Mouse (Mus musculus): ENCODE results near the gene Zfp219. TPM values are rescaled to one million over a fixed set of nuclear protein-coding genes. Genes with fewer than 3 reads are reported as not detected.

Gene Zfp219
- polyA plus RNA-seq, 1 experiment from 2014 or later = 30.3 TPM

GRCm38 (mm10) chr14:52013771-52014219, 6.7 kb downstream of the Zfp219 start:
- H3K27me3 ChIP-seq (ENCODE audit: control insufficient read depth, insufficient read depth, low read depth, low read length) = no peaks in the 10 kb centered on the region
- WGBS = 2% methylated on average over 19 of the region's 24 CpGs
- peak overlapping the region; percentile 95 for H3K27ac ChIP-seq (ENCODE audit: low read length)
- H3K36me3 ChIP-seq (ENCODE audit: control insufficient read depth, insufficient read depth, low read length) = no peaks in the 10 kb centered on the region; the same call in 1 of the 2 replicates
- H3K4me2 ChIP-seq (ENCODE audit: low read length) = peak overlapping the region; percentile 68
- peak overlapping the region; percentile 64 for H3K4me3 ChIP-seq (ENCODE audit: low read depth, low read length)
- H3K4me1 ChIP-seq (ENCODE audit: control insufficient read depth, insufficient read depth, low read length) = peaks cover 63% of the 10 kb centered on the region
- ATAC-seq = peak; percentile 2; the same call in 1 of the 2 replicates
- H3K9ac ChIP-seq (ENCODE audit: low read depth, low read length) = peak overlapping the region; percentile 81
- no peaks in the 10 kb centered on the region for H3K9me3 ChIP-seq (replicated peaks; ENCODE audit: control insufficient read depth, low read length, poor library complexity, severe bottlenecking)

DNA sequence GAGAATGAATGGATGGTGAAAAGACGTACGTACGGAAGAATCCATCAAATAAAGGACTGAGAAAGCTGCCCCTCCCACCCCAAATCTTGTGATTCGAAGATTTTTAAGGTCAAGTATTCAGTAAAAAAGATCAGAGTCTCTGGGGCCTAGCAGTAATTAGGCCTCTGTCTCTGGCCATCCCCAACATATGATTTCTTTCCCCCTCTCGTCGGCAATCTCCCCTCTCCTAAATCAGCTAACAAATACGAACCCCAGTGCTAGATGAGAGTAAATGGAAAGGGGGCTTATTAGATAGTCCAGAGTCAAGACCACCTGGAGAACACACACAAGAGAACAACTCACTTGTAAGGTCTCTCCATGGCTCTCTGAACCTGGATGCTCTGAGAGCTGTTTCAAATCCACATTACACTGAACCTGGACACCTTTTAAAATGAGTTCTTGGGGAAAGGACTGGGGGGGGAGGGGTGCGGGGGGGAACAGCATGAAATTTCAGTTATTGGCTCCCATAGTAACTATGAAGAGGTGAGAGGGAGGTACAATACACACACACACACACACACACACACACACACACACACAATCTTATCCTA, 7.4 kb downstream of the Zfp219 start:
- H3K27ac ChIP-seq (ENCODE audit: low read length) = peak overlapping the region; percentile 95
- H3K4me2 ChIP-seq (ENCODE audit: low read length) = peak overlapping the region; percentile 68
- peak overlapping the region; percentile 81 for H3K9ac ChIP-seq (ENCODE audit: low read depth, low read length)
- peaks cover 4% of the 10 kb centered on the region; the same call in 1 of the 2 replicates for H3K36me3 ChIP-seq (ENCODE audit: control insufficient read depth, insufficient read depth, low read length)
- H3K9me3 ChIP-seq (replicated peaks; ENCODE audit: control insufficient read depth, low read length, poor library complexity, severe bottlenecking) = no peaks in the 10 kb centered on the region
- peaks cover 64% of the 10 kb centered on the region for H3K4me1 ChIP-seq (ENCODE audit: control insufficient read depth, insufficient read depth, low read length)
- WGBS = 5% methylated on average over 8 of the region's 8 CpGs
- H3K27me3 ChIP-seq (ENCODE audit: control insufficient read depth, insufficient read depth, low read depth, low read length) = no peaks in the 10 kb centered on the region
- H3K4me3 ChIP-seq (ENCODE audit: low read depth, low read length) = peak overlapping the region; percentile 64
- ATAC-seq = no peak

DNA sequence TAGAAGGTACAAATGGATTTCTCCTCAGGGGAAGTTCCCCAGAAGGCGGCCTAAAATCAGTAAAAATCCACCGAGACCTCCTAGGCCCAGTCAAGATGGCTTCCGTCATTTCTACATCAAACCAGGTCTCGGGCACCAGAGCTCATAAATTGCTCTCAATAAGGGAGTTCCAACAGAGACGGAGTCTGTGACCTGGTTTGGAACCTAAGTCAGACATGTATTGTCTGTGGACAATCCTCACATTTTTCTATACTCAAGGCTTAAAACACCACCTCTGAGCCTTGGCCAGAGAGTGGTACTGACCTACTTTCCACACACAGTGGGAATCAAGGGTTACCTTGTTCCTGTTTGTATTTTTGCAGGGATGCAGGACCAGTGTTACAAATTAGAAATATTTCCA, 8.0 kb downstream of the Zfp219 start:
- H3K27me3 ChIP-seq (ENCODE audit: control insufficient read depth, insufficient read depth, low read depth, low read length) = no peaks in the 10 kb centered on the region
- H3K4me2 ChIP-seq (ENCODE audit: low read length) = peak overlapping the region; percentile 68
- peak overlapping the region; percentile 95 for H3K27ac ChIP-seq (ENCODE audit: low read length)
- ATAC-seq = no peak
- H3K36me3 ChIP-seq (ENCODE audit: control insufficient read depth, insufficient read depth, low read length) = peaks cover 4% of the 10 kb centered on the region; the same call in 1 of the 2 replicates
- 18% methylated on average over 5 of the region's 5 CpGs for WGBS
- peaks cover 65% of the 10 kb centered on the region for H3K4me1 ChIP-seq (ENCODE audit: control insufficient read depth, insufficient read depth, low read length)
- peak overlapping the region; percentile 81; the same call in 1 of the 2 replicates for H3K9ac ChIP-seq (ENCODE audit: low read depth, low read length)
- peak overlapping the region; percentile 64; the same call in 1 of the 2 replicates for H3K4me3 ChIP-seq (ENCODE audit: low read depth, low read length)
- H3K9me3 ChIP-seq (replicated peaks; ENCODE audit: control insufficient read depth, low read length, poor library complexity, severe bottlenecking) = no peaks in the 10 kb centered on the region

DNA sequence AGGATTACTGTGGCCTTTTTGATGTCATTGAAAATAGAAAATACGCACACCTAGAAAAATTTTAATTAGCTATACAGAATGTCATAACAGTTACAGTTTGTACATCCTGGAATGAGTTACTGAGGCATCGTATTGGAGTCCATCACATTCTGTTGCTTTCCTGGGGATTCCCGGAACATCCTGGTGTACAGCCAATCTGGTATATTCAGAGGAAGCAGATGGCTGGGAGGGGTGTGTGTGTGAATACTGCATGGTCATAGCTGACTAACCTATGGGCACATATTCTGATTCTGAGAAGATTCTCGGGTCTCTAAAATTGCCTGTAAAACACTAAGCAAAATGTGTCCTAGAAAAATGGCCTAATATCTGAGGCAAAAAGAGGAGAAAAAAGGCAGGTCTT, 8.4 kb downstream of the Zfp219 start:
- H3K27me3 ChIP-seq (ENCODE audit: control insufficient read depth, insufficient read depth, low read depth, low read length) = no peaks in the 10 kb centered on the region
- H3K9ac ChIP-seq (ENCODE audit: low read depth, low read length) = peak overlapping the region; percentile 81; the same call in 1 of the 2 replicates
- H3K4me3 ChIP-seq (ENCODE audit: low read depth, low read length) = no peak overlapping the region
- peak overlapping the region; percentile 68 for H3K4me2 ChIP-seq (ENCODE audit: low read length)
- H3K4me1 ChIP-seq (ENCODE audit: control insufficient read depth, insufficient read depth, low read length) = peaks cover 65% of the 10 kb centered on the region
- 39% methylated on average over 4 of the region's 4 CpGs for WGBS
- peak overlapping the region; percentile 95 for H3K27ac ChIP-seq (ENCODE audit: low read length)
- no peak for ATAC-seq
- peaks cover 7% of the 10 kb centered on the region; the same call in 1 of the 2 replicates for H3K36me3 ChIP-seq (ENCODE audit: control insufficient read depth, insufficient read depth, low read length)
- H3K9me3 ChIP-seq (replicated peaks; ENCODE audit: control insufficient read depth, low read length, poor library complexity, severe bottlenecking) = no peaks in the 10 kb centered on the region

- Histone ChIP-seq H3K9me3 (replicated peaks; ENCODE audit: control insufficient read depth, low read length, poor library complexity, severe bottlenecking) (no peaks in the 10 kb centered on the region), H3K4me3 (ENCODE audit: low read depth, low read length) (no peak overlapping the region), H3K4me1 (ENCODE audit: control insufficient read depth, insufficient read depth, low read length) (peaks cover 68% of the 10 kb centered on the region), H3K36me3 (ENCODE audit: control insufficient read depth, insufficient read depth, low read length) (peaks cover 10% of the 10 kb centered on the region), H3K9ac (ENCODE audit: low read depth, low read length) (no peak overlapping the region), H3K27ac (ENCODE audit: low read length) (peak overlapping the region; percentile 89), H3K4me2 (ENCODE audit: low read length) (peak overlapping the region; percentile 53), H3K27me3 (ENCODE audit: control insufficient read depth, insufficient read depth, low read depth, low read length) (no peaks in the 10 kb centered on the region)
- 26% methylated on average over 1 of the region's 1 CpGs for WGBS
- ATAC-seq = no peak
Measured at GRCm38 (mm10) chr14:52011683-52012082, 8.8 kb downstream of the Zfp219 start.

- Histone ChIP-seq H3K9ac (ENCODE audit: low read depth, low read length) (peak overlapping the region; percentile 54), H3K4me2 (ENCODE audit: low read length) (peak overlapping the region; percentile 53), H3K9me3 (replicated peaks; ENCODE audit: control insufficient read depth, low read length, poor library complexity, severe bottlenecking) (no peaks in the 10 kb centered on the region), H3K4me3 (ENCODE audit: low read depth, low read length) (peak overlapping the region; percentile 32), H3K36me3 (ENCODE audit: control insufficient read depth, insufficient read depth, low read length) (peaks cover 16% of the 10 kb centered on the region), H3K27ac (ENCODE audit: low read length) (peak overlapping the region; percentile 89), H3K27me3 (ENCODE audit: control insufficient read depth, insufficient read depth, low read depth, low read length) (no peaks in the 10 kb centered on the region), H3K4me1 (ENCODE audit: control insufficient read depth, insufficient read depth, low read length) (peaks cover 63% of the 10 kb centered on the region)
- ATAC-seq = peak; percentile 68
- WGBS = 0% methylated on average over 9 of the region's 9 CpGs
Measured at GRCm38 (mm10) chr14:52010446-52011111, 10.0 kb downstream of the Zfp219 start.

- Histone ChIP-seq H3K27me3 (ENCODE audit: control insufficient read depth, insufficient read depth, low read depth, low read length) (no peaks in the 10 kb centered on the region), H3K36me3 (ENCODE audit: control insufficient read depth, insufficient read depth, low read length) (peaks cover 16% of the 10 kb centered on the region), H3K4me1 (ENCODE audit: control insufficient read depth, insufficient read depth, low read length) (peaks cover 62% of the 10 kb centered on the region), H3K27ac (ENCODE audit: low read length) (peak overlapping the region; percentile 89), H3K9me3 (replicated peaks; ENCODE audit: control insufficient read depth, low read length, poor library complexity, severe bottlenecking) (no peaks in the 10 kb centered on the region), H3K4me3 (ENCODE audit: low read depth, low read length) (peak overlapping the region; percentile 32), H3K9ac (ENCODE audit: low read depth, low read length) (peak overlapping the region; percentile 54), H3K4me2 (ENCODE audit: low read length) (peak overlapping the region; percentile 53)
- WGBS = 18% methylated on average over 6 of the region's 6 CpGs
- no peak for ATAC-seq
Measured at GRCm38 (mm10) chr14:52009841-52010240, 10.7 kb downstream of the Zfp219 start.

- Histone ChIP-seq H3K4me1 (ENCODE audit: control insufficient read depth, insufficient read depth, low read length) (peaks cover 67% of the 10 kb centered on the region), H3K9me3 (replicated peaks; ENCODE audit: control insufficient read depth, low read length, poor library complexity, severe bottlenecking) (no peaks in the 10 kb centered on the region)
- ATAC-seq = no peak
Measured at GRCm38 (mm10) chr14:52009361-52009760, 11.2 kb downstream of the Zfp219 start.

More at GRCm38 (mm10) chr14:52009361-52009760, 11.2 kb downstream of the Zfp219 start:
- WGBS = 16% methylated on average over 26 of the region's 26 CpGs
- peaks cover 16% of the 10 kb centered on the region for H3K36me3 ChIP-seq (ENCODE audit: control insufficient read depth, insufficient read depth, low read length)
- peak overlapping the region; percentile 43 for H3K9ac ChIP-seq (ENCODE audit: low read depth, low read length)
- peak overlapping the region; percentile 53 for H3K4me2 ChIP-seq (ENCODE audit: low read length)
- peak overlapping the region; percentile 71 for H3K27ac ChIP-seq (ENCODE audit: low read length)
- H3K4me3 ChIP-seq (ENCODE audit: low read depth, low read length) = peak overlapping the region; percentile 15; the same call in 1 of the 2 replicates
- no peaks in the 10 kb centered on the region for H3K27me3 ChIP-seq (ENCODE audit: control insufficient read depth, insufficient read depth, low read depth, low read length)

Data from midbrain, embryonic 16.5 days (tissue).